Mouse (Mus musculus) intestine, embryonic 14.5 days (tissue): ENCODE measurements around the gene A830018L16Rik. TPM values are rescaled to one million over a fixed set of nuclear protein-coding genes. Genes with fewer than 3 reads are reported as not detected.

Experiments
- ATAC-seq: fragments of 200-750 bp; cut with Nextera tagmentation; replicated peaks from 2 replicates; pipeline ENCODE4 v1.8.0; 2017; ENCODE audit warnings: low read depth, moderate number of reproducible peaks, moderate TSS enrichment, moderate library complexity; ENCODE audit not compliant: low FRiP score, low TSS enrichment
- DNase-seq: peaks from one replicate; pipeline ENCODE4 v3.0.0-alpha.2; 2018; ENCODE audit warnings: low spot score
- H3K27ac ChIP-seq: fragments of 300-500 bp; sonication (generic); 2 replicates; pipeline ENCODE4 v1.5.1; 2014; ENCODE audit warnings: low read depth, mild to moderate bottlenecking, control low read depth
- H3K27me3 ChIP-seq: fragments of 300-500 bp; sonication (generic); replicated peaks from 2 replicates; pipeline ENCODE4 v1.6.1; 2014; ENCODE audit warnings: low read length, control low read depth; ENCODE audit not compliant: control insufficient read depth, insufficient read depth
- H3K36me3 ChIP-seq: fragments of 300-500 bp; sonication (generic); 2 replicates; pipeline ENCODE4 v1.6.1; 2014; ENCODE audit warnings: low read length, control low read depth; ENCODE audit not compliant: control insufficient read depth, insufficient read depth
- H3K4me1 ChIP-seq: fragments of 300-500 bp; sonication (generic); replicated peaks from 2 replicates; pipeline ENCODE4 v1.6.1; 2014; ENCODE audit warnings: low read length, control low read depth, mixed read lengths; ENCODE audit not compliant: control insufficient read depth, insufficient read depth
- H3K4me2 ChIP-seq: fragments of 300-500 bp; sonication (generic); 2 replicates; pipeline ENCODE4 v1.6.1; 2014; ENCODE audit warnings: low read length
- H3K4me3 ChIP-seq: fragments of 300-500 bp; sonication (generic); 2 replicates; pipeline ENCODE4 v1.5.1; 2014; ENCODE audit warnings: low read depth, low read length, control low read depth, mixed read lengths
- H3K9ac ChIP-seq: fragments of 300-500 bp; sonication (generic); 2 replicates; pipeline ENCODE4 v1.6.1; 2014; ENCODE audit warnings: mild to moderate bottlenecking, low read length
- H3K9me3 ChIP-seq: fragments of 300-500 bp; sonication (generic); 2 replicates; pipeline ENCODE4 v1.6.1; 2016; ENCODE audit warnings: low read length, control low read depth; ENCODE audit not compliant: control insufficient read depth
- WGBS: fragments of 180-500 bp; shearing (Covaris S2); extraction: QIAGEN DNeasy Blood & Tissue Kit; methylation state at CpG from one replicate; pipeline ENCODE4 v1.1.7; 2014; 5-methylcytosine and 5-hydroxymethylcytosine counted together
- polyA plus RNA-seq: library from polyadenylated mRNA; unstranded; fragments of >200 nt; fragmentation: Nextera tagmentation; extraction: Ambion mirVana; gene quantifications from 2 replicates; pipeline ENCODE4 v1.2.1, GENCODE M21; 2014

The A830018L16Rik gene
- polyA plus RNA-seq, 1 experiment from 2014 or later: 10.3 TPM

DNA sequence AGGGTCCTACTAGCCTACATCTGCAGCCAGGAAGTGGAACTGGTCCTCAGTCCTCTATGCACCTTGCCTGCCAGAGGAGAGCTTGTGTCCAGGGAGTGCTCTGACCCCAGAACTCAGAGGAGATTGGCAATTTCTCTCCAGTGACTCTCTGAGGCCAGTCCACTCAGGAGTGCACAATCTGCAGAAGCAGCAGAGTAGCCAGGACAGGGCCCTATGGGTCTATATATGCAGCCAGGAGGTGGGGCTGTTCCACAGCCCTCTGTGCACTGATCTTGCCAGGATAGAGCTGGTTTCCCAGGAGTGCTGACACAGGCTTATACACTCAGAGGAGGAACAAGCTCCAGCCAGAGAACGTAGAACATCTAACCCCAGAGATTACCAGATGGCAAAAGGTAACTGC lies 459.7 kb downstream of the A830018L16Rik start:
- Histone ChIP-seq H3K27ac (no peak overlapping the region), H3K9me3 (no peaks in the 10 kb centered on the region), H3K4me1 (no peaks in the 10 kb centered on the region), H3K36me3 (no peaks in the 10 kb centered on the region), H3K9ac (no peak overlapping the region), H3K4me2 (no peak overlapping the region), H3K4me3 (no peak overlapping the region), H3K27me3 (no peaks in the 10 kb centered on the region)
- 77% methylated on average over 1 of the region's 1 CpGs for WGBS
- ATAC-seq (no peak), DNase-seq (no peak)

DNA sequence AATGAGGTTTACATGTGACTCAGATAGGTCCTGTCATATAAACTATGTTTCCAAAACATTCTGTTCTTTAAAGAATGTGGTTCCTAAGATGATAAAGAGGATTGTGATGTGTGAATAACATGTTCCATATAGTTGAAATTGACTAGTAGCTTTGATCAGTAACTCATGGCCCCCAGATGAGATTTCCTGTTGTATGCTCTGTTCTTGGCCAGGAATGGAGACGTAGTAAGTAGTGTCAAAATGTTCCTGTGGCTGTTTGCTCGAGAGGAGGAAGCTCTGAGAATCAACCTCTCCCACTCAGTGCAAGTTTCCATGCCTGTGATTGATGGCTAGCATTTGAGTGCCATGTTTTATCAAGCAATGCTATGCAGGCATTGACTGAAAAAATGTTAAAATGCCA lies 467.8 kb downstream of the A830018L16Rik start:
- Histone ChIP-seq H3K36me3 (no peaks in the 10 kb centered on the region), H3K4me1 (no peaks in the 10 kb centered on the region), H3K4me3 (no peak overlapping the region), H3K4me2 (no peak overlapping the region), H3K9me3 (no peaks in the 10 kb centered on the region), H3K27me3 (no peaks in the 10 kb centered on the region), H3K9ac (no peak overlapping the region), H3K27ac (no peak overlapping the region)
- ATAC-seq (no peak), DNase-seq (no peak)
- WGBS: 21% methylated on average over 2 of the region's 2 CpGs

DNA sequence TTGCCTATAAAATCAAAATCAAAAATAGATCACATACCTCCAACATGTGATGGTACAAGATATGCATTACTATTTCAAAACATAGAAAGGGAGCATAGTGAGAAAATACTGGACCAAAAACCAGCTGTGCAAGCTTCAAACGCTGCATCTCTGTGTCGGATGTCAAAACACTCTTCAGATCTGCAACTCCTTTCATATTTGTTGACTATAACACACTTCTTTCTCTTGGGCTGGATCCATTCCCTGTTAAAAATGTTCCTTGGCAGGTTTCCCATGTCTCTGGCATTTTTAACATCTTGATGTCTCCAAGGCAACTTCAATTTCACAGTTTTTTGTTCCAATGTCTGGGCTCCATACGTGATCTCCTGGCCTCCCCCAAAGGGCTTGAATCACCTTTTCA lies 481.8 kb downstream of the A830018L16Rik start:
- ATAC-seq (0 out of 2 replicates have a peak, but pooled peaks have one; percentile 19), DNase-seq (no peak)
- WGBS: 38% methylated on average over 3 of the region's 3 CpGs
- peak overlapping the region; percentile 43; the same call in 1 of the 2 replicates for H3K27ac ChIP-seq
- H3K4me3 ChIP-seq: no peak overlapping the region
- no peaks in the 10 kb centered on the region for H3K27me3 ChIP-seq
- H3K9me3 ChIP-seq: no peaks in the 10 kb centered on the region
- no peaks in the 10 kb centered on the region for H3K36me3 ChIP-seq
- H3K9ac ChIP-seq: no peak overlapping the region
- no peak overlapping the region for H3K4me2 ChIP-seq
- peaks cover 3% of the 10 kb centered on the region; the same call in 1 of the 2 replicates for H3K4me1 ChIP-seq

DNA sequence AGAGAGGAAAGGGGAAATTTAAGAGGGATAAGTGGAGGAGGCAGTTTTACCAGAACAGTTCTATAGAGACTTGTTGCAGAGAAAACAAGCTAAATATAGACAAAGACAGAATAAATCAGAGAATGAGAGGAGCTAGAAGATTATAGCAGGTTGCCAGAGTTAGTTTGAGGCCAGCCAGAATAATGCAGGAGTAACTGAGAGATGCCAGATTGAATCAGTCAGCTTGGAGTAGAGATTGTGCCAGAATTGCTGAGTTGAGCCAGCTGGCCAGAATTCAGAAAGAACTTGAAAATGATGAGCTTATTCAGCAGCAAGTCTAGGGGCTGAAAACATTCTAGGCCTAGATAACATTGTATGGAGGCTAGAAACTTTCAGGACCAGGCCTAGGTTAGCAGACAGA lies 502.0 kb downstream of the A830018L16Rik start:
- DNase-seq: no peak
- no peak for ATAC-seq

DNA sequence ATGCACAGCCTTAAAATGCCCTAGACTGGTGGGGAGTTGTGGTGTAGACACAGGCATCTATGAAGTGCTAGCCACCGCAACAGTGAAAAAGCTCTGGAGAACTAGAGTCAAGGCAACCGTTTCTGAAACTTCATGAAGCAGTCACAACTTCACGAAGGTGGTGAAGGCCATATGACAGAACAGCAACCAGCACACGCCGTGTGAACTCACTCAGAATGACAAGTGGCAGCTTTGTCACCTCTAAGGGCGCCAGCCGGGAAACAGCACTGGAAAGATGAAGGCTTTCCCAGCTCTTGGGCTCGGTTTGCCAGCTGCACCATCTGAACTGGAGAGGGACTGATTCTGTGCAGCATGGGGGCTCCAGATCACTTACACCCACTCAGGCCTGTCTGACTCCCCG lies 523.1 kb downstream of the A830018L16Rik start:
- DNase-seq (no peak), ATAC-seq (no peak)
- no peaks in the 10 kb centered on the region for H3K36me3 ChIP-seq
- no peaks in the 10 kb centered on the region for H3K9me3 ChIP-seq
- H3K4me2 ChIP-seq: no peak overlapping the region
- H3K9ac ChIP-seq: no peak overlapping the region
- no peaks in the 10 kb centered on the region for H3K27me3 ChIP-seq
- no peak overlapping the region for H3K4me3 ChIP-seq
- H3K4me1 ChIP-seq: no peaks in the 10 kb centered on the region
- WGBS: 66% methylated on average over 9 of the region's 9 CpGs
- H3K27ac ChIP-seq: no peak overlapping the region

More for the DNA sequence above, 502.0 kb downstream of the A830018L16Rik start:
- Histone ChIP-seq H3K4me1 (no peaks in the 10 kb centered on the region), H3K36me3 (no peaks in the 10 kb centered on the region), H3K27ac (no peak overlapping the region), H3K9ac (no peak overlapping the region), H3K4me2 (no peak overlapping the region), H3K27me3 (no peaks in the 10 kb centered on the region), H3K4me3 (no peak overlapping the region), H3K9me3 (peaks cover 12% of the 10 kb centered on the region; the same call in 1 of the 2 replicates)

DNA sequence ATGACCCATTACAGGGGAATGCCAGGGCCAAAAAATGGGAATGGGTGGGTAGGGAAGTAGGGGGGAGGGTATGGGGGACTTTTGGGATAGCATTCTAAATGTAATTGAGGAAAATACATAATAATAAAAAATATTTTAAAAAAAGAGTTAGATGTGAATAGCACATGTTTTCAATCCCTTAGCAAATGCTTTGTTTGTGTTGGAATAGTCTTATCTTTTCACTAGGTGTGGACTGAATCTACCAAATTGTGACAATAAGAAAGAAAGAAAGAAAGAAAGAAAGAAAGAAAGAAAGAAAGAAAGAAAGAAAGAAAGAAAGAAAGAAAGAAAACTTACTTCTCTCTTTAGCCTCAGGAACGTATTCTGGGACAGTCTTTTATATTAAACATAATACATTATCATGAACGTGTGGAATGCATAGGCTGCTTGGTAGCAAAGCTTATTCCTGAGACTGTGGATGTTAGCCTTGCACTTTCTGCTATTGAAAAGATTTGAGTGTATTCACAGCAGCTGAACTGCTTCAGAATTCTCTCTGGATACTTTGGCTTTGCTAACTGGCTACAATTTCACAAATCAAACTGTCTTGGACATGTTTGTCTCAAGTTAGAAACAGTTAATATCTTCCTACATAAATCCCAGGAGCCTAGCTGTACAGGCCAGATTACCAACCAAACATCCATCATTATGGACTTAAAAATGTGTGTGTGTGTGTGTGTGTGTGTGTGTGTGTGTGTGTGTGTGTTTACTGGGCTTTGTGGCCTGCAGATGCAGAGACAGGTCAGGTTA lies 545.7 kb downstream of the A830018L16Rik start:
- DNase-seq: no peak
- ATAC-seq: no peak
- Histone ChIP-seq H3K4me1 (no peaks in the 10 kb centered on the region; the same call in 1 of the 2 replicates), H3K36me3 (no peaks in the 10 kb centered on the region), H3K4me3 (no peak overlapping the region), H3K9me3 (no peaks in the 10 kb centered on the region), H3K9ac (no peak overlapping the region), H3K27me3 (no peaks in the 10 kb centered on the region), H3K4me2 (no peak overlapping the region), H3K27ac (peak overlapping the region; percentile 47)
- 38% methylated on average over 2 of the region's 2 CpGs for WGBS

DNA sequence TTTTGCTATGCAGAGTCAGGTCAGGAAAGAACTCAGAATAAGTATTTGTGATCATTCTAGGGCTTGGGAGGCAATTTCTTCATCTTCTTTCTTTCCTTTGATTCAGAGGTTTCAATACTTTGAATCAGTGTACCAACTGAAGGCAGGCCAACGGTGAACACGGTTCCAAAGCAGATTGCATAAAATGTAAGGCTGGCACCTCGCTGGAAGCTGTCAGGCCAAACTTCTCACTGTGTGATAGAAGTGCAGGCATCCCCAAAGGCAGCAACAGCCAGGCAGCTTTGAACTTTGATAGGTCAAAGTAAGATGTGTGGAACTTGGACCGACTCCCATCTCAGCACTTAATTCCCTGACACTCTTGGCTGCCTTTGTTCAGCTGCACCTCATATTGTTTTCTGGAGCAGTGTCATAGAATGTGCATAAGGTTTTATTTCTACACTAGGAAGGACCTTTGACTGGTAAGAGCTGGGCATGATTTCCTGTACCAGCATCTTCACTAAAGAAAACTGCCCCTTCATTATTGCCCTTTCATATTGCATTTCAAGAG lies 568.8 kb downstream of the A830018L16Rik start:
- no peaks in the 10 kb centered on the region for H3K4me1 ChIP-seq
- no peaks in the 10 kb centered on the region for H3K9me3 ChIP-seq
- no peak overlapping the region for H3K9ac ChIP-seq
- H3K36me3 ChIP-seq: no peaks in the 10 kb centered on the region
- ATAC-seq (no peak), DNase-seq (no peak)
- WGBS: 80% methylated on average over 4 of the region's 4 CpGs
- no peak overlapping the region for H3K4me3 ChIP-seq
- no peaks in the 10 kb centered on the region for H3K27me3 ChIP-seq
- H3K27ac ChIP-seq: no peak overlapping the region
- no peak overlapping the region for H3K4me2 ChIP-seq

DNA sequence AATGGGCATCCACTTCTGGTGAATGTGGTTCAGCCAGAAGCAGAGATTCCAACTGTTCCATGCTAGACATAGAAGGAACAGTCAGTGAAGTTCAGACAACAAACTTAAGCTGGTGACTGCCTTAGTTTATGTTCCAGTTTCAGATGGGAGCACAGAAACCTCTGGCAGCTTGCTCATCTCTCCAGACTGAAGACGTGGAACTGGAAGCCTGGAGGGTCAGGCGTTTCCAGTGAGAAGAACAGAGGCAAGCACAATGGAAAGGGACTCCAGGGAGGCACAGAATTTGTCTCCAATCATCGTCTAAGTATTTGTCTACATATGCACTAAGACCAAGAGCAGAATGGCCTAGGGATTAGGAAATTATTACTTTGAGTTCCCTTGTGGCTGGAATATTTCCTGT lies 576.1 kb downstream of the A830018L16Rik start:
- Histone ChIP-seq H3K36me3 (no peaks in the 10 kb centered on the region), H3K9ac (no peak overlapping the region), H3K4me1 (no peaks in the 10 kb centered on the region), H3K4me2 (no peak overlapping the region), H3K27ac (no peak overlapping the region), H3K27me3 (no peaks in the 10 kb centered on the region), H3K9me3 (no peaks in the 10 kb centered on the region), H3K4me3 (no peak overlapping the region)
- 67% methylated on average over 3 of the region's 3 CpGs for WGBS
- no peak for DNase-seq
- ATAC-seq: no peak
